Mouse (Mus musculus) ES-Bruce4 (cell line): ENCODE measurements at regions not wholly inside any gene's neighbourhood (a gene's known extent, or its start where the extent isn't known, plus 50 kb on each side); places are given as distances from the start of the nearest gene placed in this dataset.

ENCODE experiments used
- CTCF ChIP-seq: IDR thresholded peaks from one replicate; pipeline ENCODE4 v1.8.1; 2011; ENCODE audit warnings: low read depth, low read length
- EP300 ChIP-seq: IDR thresholded peaks from 2 replicates; pipeline ENCODE4 v1.6.1; 2011; ENCODE audit warnings: low read depth, low read length; ENCODE audit not compliant: insufficient read depth

DNA sequence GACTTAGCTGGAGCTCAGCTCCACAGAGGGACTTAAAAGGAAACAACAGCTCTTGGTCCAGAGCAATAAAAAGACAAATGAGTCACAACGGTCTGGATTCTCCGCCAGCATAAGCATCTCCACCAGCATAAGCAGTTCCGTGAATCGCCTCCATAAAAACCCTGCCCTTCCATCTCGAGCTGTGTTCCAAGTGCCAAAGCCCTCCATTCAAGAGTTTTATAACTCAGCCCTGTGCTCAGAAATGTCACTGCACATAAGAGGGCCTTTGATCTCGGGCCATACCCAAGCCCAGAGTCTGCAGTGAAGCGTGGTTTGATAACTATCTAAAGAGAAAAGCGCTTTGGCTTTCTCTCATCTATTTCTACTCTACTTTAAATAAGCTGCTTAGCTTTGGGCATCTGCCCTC lies 70.8 kb upstream of the Akap13 start:
- TF ChIP-seq EP300 = no peak
- no peak for TF ChIP-seq CTCF
